ENCODE assay signal across 19 mouse cellular contexts in genomic region chr2:24455057-24455855, GRCm38 (mm10). TPM values are rescaled to one million over a fixed set of nuclear protein-coding genes. Genes with fewer than 3 reads are reported as not detected.
DNase-seq lines count a peak whose midpoint lies in the region; ATAC-seq lines count a peak whose summit lies in the region.
"Had no signal": no experiment of that assay in that cellular context is flagged by ENCODE, and none has a peak within 500 bp of the region (broad histone marks: within the 10 kb centered on the region; RNA-seq: fewer than 3 reads in every experiment).

No protein-coding gene starts in this region.

- intact Hi-C loops in gastrocnemius, postnatal 14 days (cut with DNase I; ENCODE audit: low total_unique reads): no loop called here

- no peaks in the 10 kb centered on the region for H3K36me3 ChIP-seq in hindbrain, embryonic 13.5 days
- H3K36me3 ChIP-seq in hindbrain, embryonic 11.5 days (ENCODE audit: control insufficient read depth, insufficient read depth, low read length): no peaks in the 10 kb centered on the region
- H3K36me3 ChIP-seq in neural tube, embryonic 14.5 days (ENCODE audit: control insufficient read depth, insufficient read depth, low read length): no peaks in the 10 kb centered on the region

- no peak for ATAC-seq in hindbrain, embryonic 13.5 days (ENCODE audit: low FRiP score)
- no peak for ATAC-seq in hindbrain, embryonic 11.5 days (ENCODE audit: low FRiP score)
- ATAC-seq in neural tube, embryonic 14.5 days (ENCODE audit: low read depth): peak; percentile 22; the same call in 1 of the 2 replicates
- ATAC-seq: forebrain, postnatal 0 days; inflammation-experienced regulatory T-cells, adult 6 months; liver, postnatal 0 days had no signal

- 0 out of 2 replicates have a peak overlapping the region, but pooled peaks have one; percentile 2 for H3K9ac ChIP-seq in hindbrain, embryonic 13.5 days
- H3K9ac ChIP-seq in hindbrain, embryonic 11.5 days (ENCODE audit: low read depth, low read length): no peak overlapping the region
- H3K9ac ChIP-seq in neural tube, embryonic 14.5 days (replicated peaks; ENCODE audit: low read depth, low read length): no peak overlapping the region
- H3K9ac ChIP-seq: forebrain, postnatal 0 days; liver, postnatal 0 days had no signal

- H3K27me3 ChIP-seq in hindbrain, embryonic 13.5 days: no peaks in the 10 kb centered on the region
- H3K27me3 ChIP-seq in hindbrain, embryonic 11.5 days (ENCODE audit: control insufficient read depth, insufficient read depth, low read length): no peaks in the 10 kb centered on the region
- no peaks in the 10 kb centered on the region for H3K27me3 ChIP-seq in neural tube, embryonic 14.5 days (ENCODE audit: control insufficient read depth, insufficient read depth, low read length)

- no peak for DNase-seq in hindbrain, embryonic 11.5 days (ENCODE audit: low spot score)
- DNase-seq in adipocyte (ENCODE audit: low spot score): peak; percentile 69
- DNase-seq in kidney, adult 9 months: peak; percentile 87
- DNase-seq in gastrocnemius, postnatal 14 days: no peak
- no peak for DNase-seq in urinary bladder, postnatal 14 days (ENCODE audit: low spot score)
- no peak for DNase-seq in layer of hippocampus, adult 8-10 months (ENCODE audit: low spot score in 2 of 2)
- DNase-seq: cerebellum, postnatal 10 days; forebrain, postnatal 0 days; layer of hippocampus, postnatal 36 days; liver, postnatal 0 days had no signal

- H3K9me3 ChIP-seq in hindbrain, embryonic 13.5 days: no peaks in the 10 kb centered on the region
- no peaks in the 10 kb centered on the region for H3K9me3 ChIP-seq in hindbrain, embryonic 11.5 days (ENCODE audit: control insufficient read depth, low read length)
- no peaks in the 10 kb centered on the region for H3K9me3 ChIP-seq in neural tube, embryonic 14.5 days (ENCODE audit: control insufficient read depth, low read length)

- H3K27ac ChIP-seq in hindbrain, embryonic 13.5 days: peak overlapping the region; percentile 73
- H3K27ac ChIP-seq in hindbrain, embryonic 11.5 days (ENCODE audit: low read depth, low read length): no peak overlapping the region; the same call in 1 of the 2 replicates
- peak overlapping the region; percentile 86 for H3K27ac ChIP-seq in neural tube, embryonic 14.5 days (ENCODE audit: low read depth, low read length)
- H3K27ac ChIP-seq: macrophage had no signal

- WGBS in hindbrain, embryonic 13.5 days: 51% methylated on average over 6 of the region's 6 CpGs
- WGBS in hindbrain, embryonic 11.5 days: 49% methylated on average over 6 of the region's 6 CpGs
- 40% methylated on average over 6 of the region's 6 CpGs for WGBS in neural tube, embryonic 14.5 days

- peaks cover 23% of the 10 kb centered on the region for H3K4me1 ChIP-seq in hindbrain, embryonic 13.5 days (replicated peaks)
- H3K4me1 ChIP-seq in hindbrain, embryonic 11.5 days (replicated peaks; ENCODE audit: control insufficient read depth, insufficient read depth, low read length): no peaks in the 10 kb centered on the region
- H3K4me1 ChIP-seq in neural tube, embryonic 14.5 days (ENCODE audit: control insufficient read depth, insufficient read depth, low read length): peaks cover 11% of the 10 kb centered on the region; the same call in 1 of the 2 replicates

- H3K4me2 ChIP-seq in hindbrain, embryonic 13.5 days: no peak overlapping the region
- no peak overlapping the region for H3K4me2 ChIP-seq in hindbrain, embryonic 11.5 days (replicated peaks; ENCODE audit: low read depth, low read length)
- H3K4me2 ChIP-seq in neural tube, embryonic 14.5 days (ENCODE audit: low read depth, low read length): no peak overlapping the region

- no peak overlapping the region for H3K4me3 ChIP-seq in hindbrain, embryonic 13.5 days
- H3K4me3 ChIP-seq in hindbrain, embryonic 11.5 days (ENCODE audit: low read depth, low read length): no peak overlapping the region
- no peak overlapping the region for H3K4me3 ChIP-seq in neural tube, embryonic 14.5 days (ENCODE audit: low read depth, low read length)

RNA-seq across cellular contexts. Expression of gene Pax8, which starts 20.1 kb away (rescaled TPM):
- polyA plus RNA-seq in hindbrain, embryonic 13.5 days (2015; fragmentation: Nextera tagmentation; extraction: Ambion mirVana): 32.9 and 41.1 TPM in 2 replicates
- 23.2 and 25.5 TPM in 2 replicates for polyA plus RNA-seq in hindbrain, embryonic 11.5 days (2014; fragmentation: Nextera tagmentation; extraction: Ambion mirVana)
- polyA plus RNA-seq in neural tube, embryonic 14.5 days (2014; fragmentation: Nextera tagmentation; extraction: Ambion mirVana): 56.9 and 64.1 TPM in 2 replicates
- not detected for total RNA-seq in gastrocnemius, postnatal 14 days (2021)
- not detected for total RNA-seq in layer of hippocampus, adult 8-10 months (2022)
- total RNA-seq: forebrain, postnatal 0 days; gastrocnemius, postnatal 4 days; layer of hippocampus, postnatal 36 days; MEL had no signal
- polyA plus RNA-seq: C2C12; heart, embryonic 14.5 days; inflammation-experienced regulatory T-cells, adult 6 months; limb, embryonic 11.5 days; liver, postnatal 0 days; macrophage had no signal

Comparison
In these comparisons a context has a peak if more than half of its experiments do, and no peak if none do; other contexts are left out.
1. DNase-seq: peak in adipocyte (single experiment) and kidney, adult 9 months (single experiment); none in hindbrain, embryonic 11.5 days (single experiment), gastrocnemius, postnatal 14 days (single experiment), urinary bladder, postnatal 14 days (single experiment) and layer of hippocampus, adult 8-10 months (0 of 2).